Mouse (Mus musculus) CD4-positive, CD25-positive, alpha-beta regulatory T cell, adult 2 months (primary cell): ENCODE results near the gene Neu1.
"Not testable (repeated sequence)": the region's sequence is repeated elsewhere in the genome, so short reads cannot be mapped to it uniquely, and the experiment has no call there.

ENCODE experiments used
- DNase-seq: peaks from one replicate; pipeline ENCODE4 v3.0.0-alpha.2; 2012; ENCODE audit warnings: low read depth, low spot score

The Neu1 gene

DNA sequence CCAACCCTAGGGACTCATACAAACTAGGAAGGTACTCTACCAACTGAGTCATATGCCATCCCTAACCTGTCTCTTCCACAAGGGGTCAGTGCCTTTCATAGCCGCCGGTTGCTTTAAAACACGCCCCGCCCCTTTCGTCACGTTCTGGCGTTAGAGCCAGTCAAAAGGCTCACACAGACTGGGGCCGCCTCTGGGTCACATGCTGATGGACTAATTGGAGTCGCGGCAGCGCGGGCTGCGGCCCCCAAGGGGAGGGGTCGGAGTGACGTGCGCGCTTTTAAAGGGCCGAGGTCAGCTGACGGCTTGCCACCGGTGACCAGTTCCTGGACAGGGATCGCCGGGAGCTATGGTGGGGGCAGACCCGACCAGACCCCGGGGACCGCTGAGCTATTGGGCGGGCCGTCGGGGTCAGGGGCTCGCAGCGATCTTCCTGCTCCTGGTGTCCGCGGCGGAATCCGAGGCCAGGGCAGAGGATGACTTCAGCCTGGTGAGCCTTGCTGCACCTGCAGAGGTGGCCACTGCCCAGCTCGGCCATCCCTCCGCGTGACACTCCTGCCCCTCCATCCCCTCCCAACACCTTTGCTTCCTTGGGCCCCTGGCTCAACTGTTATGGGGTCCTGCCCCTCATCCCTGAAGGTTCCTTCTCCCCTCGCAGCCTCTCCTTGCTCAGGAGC lies at the start of gene Neu1:
Neu1 (plus strand) TSS at position 193 of the 674 bp plus-strand sequence.
- DNase-seq = peak; percentile 98

DNA sequence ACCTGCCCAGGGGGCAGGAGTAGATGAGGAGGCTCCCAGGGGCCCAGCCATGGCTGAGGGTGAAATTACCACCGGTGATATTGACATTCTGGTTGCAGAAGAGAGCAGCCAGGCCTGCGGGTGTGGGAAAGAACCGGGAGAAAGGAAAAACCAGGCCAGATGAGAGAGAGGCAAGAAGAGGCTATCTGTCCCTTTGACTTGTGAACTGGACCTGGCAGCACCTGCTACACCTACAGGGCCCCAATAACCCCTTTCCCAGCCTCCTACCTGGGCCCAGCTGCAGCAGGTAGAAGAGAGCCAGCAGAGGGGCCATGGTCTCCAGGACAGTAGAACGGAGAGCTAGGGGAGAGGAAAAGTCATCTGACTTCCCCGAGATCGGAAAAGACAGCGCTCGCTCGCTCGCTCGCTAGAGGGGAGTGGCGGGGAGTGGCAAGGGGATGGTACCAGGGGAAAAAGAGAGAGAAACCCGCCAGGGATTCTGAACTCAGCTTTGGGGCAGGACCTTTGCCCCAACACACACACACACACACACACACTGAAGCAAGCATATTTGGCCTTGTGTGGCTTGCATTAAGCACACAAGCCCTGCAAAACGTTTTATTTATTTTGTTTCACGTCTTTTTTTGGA lies 49.3 kb upstream of the Neu1 start, which contains the start of gene Gm20547:
Gm20547 (minus strand) TSS at position 360 of the 628 bp plus-strand sequence.
- DNase-seq = no peak

DNA sequence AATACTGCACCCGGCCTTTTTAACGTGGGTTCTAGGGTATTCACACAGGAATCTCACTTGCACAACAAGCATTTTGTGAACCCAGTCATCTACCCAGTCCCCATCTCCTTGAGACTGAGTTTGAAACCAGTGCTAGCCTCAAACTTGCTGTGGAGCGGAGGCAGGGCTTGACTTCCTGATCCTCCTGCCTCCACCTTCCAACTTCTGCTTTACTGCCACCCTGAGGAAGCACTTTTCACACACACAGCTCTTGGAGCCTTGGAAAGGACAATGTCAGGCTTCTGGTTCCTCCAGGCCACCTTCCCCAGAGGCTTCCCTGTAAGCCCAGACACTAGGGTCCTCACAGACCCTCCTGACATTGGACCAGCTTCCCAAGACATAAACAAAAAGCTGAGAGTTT lies 47.7 kb upstream of the Neu1 start:
- no peak for DNase-seq

DNA sequence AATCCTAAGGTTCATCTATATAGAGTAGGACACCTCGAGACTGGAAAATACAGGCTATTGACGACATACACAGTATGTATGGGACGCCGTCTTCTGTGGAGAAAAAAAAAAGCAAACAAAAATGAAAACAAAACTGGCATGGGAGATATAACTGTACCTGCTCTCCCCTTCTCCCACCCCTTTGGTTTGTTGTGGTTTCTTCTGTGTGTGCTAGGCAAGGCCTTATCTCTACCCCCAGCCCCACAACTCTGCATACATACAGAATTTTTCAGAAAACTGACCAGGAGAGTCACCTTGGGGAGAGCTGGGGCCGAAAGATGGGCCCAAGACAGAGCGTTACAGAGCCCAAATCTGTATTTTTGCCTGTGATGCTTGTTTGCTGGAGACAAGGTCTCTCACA lies 46.3 kb upstream of the Neu1 start:
- DNase-seq = no peak

DNA sequence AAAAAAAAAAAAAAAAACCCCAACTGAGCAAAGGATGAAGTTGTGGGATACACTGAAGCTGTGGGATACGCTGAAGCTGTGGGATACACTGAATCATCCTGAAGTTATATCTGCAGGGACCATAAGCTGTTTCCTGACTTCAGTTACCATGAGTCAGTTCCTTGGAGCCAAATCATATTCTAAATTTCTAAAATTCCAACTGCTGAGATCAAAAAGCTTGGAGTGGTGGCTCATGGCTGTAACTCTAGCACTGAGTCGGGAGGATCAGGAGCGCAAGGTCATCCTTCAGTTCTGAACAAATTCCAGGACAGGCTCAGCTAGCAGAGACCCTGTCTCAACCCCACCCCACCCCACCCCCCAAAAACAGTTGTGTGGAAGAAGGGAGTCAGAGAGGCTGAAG lies 45.4 kb upstream of the Neu1 start:
- DNase-seq = no peak

DNA sequence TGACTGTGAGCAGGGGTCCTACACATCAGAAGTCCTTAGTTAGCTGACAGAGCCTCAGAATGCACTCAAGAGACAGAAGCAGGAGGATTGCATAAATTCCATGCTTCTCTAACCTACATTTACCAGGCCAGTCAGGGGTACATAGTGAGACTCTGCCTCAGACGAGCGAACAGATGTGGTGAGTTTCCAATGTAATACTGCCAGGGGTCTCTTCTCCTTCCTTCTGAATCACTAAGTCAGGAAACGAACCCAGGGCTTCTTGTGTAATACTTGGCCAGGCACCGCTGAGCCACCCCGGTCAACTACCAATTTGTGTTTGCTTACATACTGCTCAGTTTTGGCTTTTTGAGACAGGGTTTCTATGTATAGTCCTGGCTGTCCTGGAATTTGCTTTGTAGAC lies 43.1 kb upstream of the Neu1 start:
- no peak for DNase-seq

DNA sequence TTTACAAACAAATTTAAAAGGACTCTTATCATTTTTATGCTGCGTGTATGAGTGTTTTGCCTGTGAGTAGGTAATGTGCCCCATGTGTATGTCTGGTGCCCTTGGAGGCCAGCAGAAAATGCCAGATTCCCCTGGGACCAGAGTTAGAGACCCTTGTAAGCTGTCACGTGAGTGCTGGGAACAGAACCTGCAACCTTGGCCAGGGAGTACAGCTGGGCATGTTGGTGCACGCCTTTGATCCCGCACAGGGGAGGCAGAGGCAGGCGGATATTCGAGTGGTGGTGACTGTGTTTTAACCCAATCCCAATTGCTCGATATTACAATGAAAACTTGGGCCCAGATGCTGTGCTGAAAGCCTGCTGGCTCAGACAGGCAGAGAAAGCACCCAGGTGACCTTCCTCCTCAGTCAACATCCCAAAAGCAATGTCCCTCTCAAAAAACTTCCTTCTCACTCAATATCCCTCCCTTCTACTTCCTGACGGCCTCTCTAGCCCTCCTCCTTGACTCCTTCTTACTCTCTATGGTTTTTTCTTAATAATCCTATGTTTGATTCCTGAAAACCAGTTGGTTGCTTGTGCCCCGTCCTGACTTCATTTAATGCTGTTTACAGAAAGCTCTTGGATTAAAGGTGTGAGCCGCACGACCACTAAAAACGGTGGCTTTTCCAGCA lies 40.8 kb upstream of the Neu1 start:
- no peak for DNase-seq

DNA sequence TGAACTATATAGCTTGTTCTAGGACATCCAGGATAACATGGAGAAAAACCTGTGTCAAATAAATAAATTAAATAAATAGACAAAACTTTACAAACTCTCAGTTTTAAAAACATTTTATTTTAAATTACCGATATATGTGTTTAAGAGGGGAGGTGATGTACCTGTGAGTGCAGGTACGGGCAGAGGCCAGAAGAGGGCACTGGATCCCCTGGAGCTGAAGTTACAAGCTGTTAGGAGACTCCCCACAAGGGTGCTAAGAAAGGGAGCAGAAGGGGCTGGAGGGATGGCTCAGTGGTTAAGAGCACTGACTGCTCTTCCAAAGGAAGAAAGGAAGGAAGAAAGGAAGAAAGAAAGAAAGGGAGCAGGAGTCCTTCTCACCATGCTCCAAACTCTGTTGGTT lies 39.7 kb upstream of the Neu1 start:
- peak; percentile 40 for DNase-seq

DNA sequence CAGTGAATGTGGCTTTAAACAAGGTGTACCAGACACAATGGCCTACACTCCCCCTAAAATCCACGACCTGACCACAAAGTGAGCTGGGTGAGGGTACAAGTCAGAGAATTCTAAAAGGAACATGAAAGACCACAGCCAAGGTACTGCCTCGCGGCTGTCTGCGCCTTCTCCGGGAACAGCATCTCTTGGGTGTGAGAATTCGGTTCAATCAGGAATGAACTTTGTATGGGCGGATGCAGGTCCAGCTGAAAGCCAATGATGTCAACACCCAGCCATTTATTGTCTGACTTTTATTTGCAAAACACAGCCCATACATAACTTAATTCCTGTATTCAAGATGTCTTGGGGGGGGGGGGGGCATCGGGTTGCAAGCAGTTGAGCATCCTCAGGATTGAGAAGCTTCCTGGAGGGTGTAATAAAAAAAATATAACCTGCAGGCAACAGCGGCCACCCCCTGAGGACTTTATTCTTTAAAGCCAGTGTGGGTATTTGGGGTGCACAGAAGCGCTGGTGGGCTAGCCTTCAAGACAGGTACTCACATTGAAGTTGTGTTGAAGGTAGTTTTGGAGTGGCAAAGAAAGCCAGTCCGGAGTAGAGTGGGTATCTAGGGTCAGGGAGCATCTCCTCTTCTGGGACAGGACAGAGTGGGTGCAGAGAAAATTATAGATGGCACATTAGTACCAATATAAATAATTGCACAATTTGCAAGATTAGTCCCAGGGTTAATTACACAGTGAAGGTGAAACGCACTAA lies 37.8 kb upstream of the Neu1 start:
- DNase-seq = no peak

DNA sequence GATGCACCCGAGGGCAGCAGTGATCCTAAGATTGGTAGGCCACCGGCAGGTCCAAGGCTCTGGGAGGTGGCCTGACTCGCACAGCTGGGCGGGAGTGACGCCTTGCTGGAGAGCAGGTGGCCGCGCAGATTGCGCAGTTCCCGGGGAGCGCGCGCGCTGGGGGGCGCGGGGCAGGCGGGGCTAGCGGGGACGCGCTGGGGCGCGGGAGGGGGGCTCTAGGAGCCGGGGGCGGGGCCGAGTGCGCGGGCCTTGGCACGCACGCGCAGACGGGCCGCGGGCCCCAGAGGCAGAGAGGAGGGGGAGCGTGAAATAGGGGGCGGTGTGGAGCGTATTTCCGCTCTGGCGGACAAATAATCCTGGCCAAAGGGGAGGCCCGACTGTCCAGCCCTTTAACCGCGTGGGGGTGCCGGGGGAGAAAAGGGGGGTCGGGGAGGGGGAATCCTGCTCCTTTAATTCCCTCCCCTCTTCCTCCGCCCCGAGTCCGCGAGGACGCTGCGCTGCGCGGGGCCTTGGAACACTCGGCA lies 36.9 kb upstream of the Neu1 start:
- peak; percentile 93 for DNase-seq

DNA sequence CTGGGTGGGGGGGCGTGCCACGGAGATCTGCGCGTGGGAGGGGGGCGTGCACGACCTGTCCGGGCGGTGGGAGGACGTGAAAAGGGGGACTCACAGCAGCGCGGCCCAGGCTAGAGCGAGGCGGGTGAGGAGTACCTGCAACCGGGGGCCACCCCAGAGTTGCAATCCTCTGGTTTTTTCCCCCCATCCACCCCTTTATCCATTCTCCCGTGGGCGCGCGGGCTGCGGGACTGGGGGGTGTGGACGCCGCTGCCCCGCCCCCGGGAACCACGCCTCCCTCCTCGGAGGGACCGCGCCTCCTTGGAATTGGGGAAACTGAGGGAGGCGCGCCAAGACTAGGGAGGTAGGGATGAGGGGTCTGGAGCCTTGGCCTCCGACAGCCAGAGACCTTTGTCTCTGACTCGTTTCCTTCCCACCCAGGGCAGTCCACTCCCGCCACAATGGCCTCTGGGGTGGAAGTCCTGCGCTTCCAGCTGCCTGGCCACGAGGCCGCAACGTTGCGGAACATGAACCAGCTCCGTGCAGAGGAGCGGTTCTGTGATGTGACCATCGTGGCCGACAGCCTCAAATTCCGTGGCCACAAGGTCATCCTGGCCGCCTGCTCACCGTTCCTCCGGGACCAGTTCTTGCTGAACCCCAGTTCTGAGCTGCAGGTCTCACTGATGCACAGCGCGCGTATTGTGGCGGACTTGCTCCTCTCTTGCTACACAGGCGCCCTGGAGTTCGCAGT lies 36.1 kb upstream of the Neu1 start:
- peak; percentile 44 for DNase-seq

DNA sequence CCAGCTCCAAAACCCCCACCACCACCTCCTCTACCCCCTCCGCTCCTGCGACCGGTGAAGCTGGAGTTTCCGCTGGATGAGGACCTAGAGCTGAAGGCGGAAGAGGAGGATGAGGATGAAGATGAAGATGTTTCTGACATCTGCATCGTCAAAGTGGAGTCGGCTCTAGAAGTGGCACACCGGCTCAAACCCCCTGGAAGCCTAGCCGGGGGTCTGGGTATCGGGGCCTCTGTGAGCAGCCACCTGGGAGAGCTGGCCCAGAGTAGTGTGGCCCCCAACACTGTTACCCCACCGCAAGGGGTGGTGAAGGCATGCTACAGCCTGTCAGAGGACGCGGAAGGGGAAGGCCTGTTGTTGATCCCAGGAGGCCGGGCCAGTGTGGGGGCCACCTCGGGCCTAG lies 35.3 kb upstream of the Neu1 start:
- no peak for DNase-seq

DNA sequence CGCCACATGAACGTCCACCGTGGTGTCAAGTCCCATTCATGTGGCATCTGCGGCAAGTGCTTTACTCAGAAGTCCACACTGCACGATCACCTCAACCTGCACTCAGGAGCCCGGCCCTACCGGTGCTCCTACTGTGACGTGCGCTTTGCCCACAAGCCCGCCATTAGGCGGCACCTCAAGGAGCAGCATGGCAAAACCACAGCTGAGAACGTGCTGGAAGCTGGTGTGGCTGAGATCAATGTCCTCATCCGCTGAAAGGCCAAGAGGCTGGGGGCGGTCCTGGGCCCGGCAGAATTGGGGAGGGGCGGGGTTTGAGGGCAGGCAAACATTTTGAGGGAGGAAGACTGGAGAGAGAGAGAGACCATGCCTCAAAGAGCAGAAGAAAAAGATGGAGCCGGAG lies 34.7 kb upstream of the Neu1 start:
- peak; percentile 70 for DNase-seq

DNA sequence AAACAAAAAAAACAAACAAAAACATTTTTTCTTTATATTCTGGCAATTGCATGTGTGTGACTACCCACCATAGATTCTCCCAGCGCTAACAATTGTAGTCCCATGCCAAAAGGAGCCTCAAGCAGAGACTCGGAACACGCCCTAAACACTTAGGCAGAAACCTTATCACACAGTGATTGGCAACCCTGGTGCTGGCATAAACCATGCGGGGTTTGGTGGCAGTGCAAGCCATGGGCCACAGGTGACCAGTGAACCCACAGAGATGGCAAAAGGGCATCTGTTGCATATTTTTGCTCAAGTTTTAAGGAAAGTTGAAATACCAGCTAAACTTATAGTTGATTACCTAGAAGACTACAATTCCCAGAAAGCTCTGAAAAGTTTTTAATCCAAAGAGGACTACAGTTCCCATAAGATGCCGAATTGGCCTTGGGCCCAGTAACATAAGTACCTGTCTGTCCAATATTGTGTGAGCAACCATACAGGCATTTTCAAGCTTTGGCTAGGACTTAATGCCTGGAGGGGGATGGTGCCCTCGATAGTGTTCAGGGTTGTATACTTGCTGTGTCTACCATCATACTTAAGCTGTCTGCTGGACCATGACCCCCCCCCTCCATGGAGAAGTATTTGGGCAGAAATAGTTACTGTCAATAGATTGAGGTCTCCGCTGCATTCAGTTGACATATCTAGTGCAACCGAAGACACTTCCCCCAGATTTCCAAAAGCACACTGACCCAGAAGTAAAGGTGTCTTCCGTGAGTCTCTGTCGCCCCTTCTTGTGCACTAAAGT lies 33.5 kb upstream of the Neu1 start:
- no peak for DNase-seq

DNA sequence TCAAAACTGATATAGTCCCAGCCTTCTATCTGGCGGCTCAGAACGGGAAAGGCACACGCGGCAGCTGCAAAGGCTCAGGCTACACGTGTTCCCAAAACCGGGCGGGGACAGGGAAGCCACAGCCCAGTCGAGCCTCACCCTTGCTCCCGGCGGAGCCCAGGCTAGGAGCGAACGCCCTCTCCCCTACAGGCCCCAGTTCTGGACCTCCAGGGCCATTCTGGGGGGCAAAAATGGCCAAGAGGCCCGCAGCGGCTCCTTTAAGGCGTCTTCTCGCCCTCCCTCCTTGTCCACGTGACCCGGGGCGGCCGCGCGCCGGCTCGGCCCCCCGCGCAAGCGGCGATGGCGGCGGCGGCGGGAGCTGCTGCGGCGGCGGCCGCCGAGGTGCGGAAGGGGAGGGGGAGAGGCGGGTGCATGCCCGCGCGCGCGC lies 32.9 kb upstream of the Neu1 start, which contains the start of the genes C2 and Ehmt2:
C2 (minus strand) TSS at position 106 of the 427 bp plus-strand sequence.
Ehmt2 (plus strand) TSS at position 310 of the 427 bp plus-strand sequence.
- DNase-seq = peak; percentile 84

DNA sequence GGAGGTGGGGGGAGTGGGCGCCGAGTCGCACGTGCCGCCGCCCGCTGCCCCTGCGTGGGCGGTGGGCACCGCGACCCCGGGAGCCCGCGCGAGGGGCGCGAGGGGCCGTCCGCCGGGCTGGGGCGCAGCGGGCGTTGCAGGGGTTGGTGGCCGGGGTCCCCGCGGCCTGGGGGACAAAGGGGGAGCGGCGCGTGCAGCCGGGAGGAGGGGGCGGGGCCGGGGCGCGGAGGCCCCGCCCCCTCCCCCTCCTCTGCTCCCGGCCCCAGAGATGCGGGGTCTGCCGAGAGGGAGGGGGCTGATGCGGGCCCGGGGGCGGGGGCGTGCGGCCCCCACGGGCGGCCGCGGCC lies 32.4 kb upstream of the Neu1 start:
- DNase-seq = peak; percentile 51

DNA sequence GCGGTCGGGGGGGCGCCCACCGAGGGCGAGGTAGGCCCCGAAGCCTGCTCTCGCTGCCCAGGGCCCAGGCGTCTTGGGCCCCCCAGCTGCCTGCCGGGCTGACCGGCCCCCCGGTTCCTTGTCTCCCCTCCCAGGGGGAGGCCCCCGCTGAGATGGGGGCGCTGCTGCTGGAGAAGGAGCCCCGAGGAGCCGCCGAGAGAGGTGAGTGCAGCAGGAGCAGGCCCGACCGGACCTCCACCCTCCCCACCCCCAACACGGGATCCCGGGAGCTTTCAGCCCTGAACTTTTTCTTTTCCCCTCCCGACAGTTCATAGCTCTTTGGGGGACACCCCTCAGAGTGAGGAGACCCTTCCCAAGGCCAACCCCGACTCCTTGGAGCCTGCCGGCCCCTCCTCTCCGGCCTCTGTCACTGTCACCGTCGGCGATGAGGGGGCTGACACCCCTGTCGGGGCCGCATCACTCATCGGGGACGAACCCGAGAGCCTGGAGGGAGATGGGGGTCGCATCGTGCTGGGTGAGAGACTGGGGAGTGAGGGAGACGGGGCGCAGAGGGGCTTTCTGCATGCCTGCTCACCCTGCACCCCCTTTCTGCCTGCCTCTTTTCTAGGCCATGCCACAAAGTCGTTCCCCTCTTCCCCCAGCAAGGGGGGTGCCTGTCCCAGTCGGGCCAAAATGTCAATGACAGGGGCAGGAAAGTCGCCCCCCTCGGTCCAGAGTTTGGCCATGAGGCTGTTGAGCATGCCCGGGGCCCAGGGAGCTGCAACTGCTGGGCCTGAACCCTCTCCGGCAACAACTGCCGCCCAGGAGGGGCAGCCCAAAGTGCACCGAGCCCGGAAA lies 31.8 kb upstream of the Neu1 start:
- DNase-seq = peak; percentile 52

DNA sequence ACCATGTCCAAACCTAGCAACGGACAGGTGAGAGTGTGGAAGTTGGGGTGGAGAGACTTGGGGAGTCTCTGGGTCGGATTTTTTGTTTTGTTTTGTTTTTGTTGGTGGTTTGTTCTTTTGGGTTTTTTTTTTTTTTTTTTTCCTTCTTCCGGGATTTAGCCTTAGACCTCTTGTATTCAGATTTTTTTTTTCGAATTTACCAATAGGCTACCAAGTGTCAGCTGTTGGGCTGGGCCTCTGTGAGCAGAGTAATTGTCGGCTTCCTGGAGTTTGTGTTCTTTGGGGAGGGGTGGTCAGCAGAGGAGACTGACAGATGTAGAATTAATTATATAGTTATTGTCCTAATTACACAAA lies 31.2 kb upstream of the Neu1 start:
- DNase-seq = peak; percentile 51

DNA sequence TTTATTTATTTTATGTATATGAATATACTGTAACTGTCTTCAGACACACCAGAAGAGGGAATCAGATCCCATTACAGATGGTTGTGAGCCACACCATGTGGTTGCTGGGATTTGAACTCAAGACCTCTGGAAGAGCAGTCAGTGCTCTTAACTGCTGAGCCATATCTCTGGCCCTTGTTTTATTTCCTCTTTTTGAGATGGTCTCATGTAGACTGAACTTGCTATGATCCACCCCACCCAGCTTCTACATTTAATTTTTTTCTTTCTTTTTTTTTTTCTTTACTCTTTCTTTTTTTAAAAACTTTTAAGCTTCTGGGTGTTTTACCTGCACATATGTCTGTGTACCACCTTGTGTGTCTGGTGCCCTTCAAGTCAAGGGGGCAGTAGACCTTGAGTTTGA lies 30.2 kb upstream of the Neu1 start:
- not testable (repeated sequence) for DNase-seq

DNA sequence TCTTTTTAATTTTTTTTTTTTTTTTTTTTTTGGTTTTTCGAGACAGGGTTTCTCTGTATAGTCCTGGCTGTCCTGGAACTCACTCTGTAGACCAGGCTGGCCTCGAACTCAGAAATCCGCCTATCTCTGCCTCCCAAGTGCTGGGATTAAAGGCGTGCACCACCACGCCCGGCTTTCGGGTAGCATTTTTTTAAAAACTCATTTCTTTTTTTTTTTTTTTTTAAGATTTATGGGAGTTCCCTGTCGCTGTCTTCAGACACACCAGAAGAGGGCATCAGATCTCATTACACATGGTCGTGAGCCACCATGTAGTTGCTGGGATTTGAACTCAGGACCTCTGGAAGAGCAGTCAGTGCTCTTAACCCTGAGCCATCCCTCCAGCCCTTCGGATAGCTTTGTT lies 29.1 kb upstream of the Neu1 start:
- DNase-seq = not testable (repeated sequence)
